Mouse (Mus musculus) common myeloid progenitor, adult 5-6 weeks (primary cell): ENCODE data around the gene Prpf6. TPM values are rescaled to one million over a fixed set of nuclear protein-coding genes. Genes with fewer than 3 reads are reported as not detected.

ENCODE experiments used
- total RNA-seq: library from RNA; stranded (forward); fragments of 200-1000, 187-1606 nt; gene quantifications from 2 replicates; pipeline ENCODE4 v1.2.3, GENCODE M21; 2017

The Prpf6 gene
- total RNA-seq, 1 experiment from 2014 or later = 94.9 TPM

Other genes starting within 250 kb of the Prpf6 start
- gene Zgpat, start 226.9 kb upstream of the Prpf6 start, total RNA-seq = 34.4 and 38.0 TPM in 2 replicates
- 39.3 and 82.5 TPM in 2 replicates for gene Arfrp1, start 226.5 kb upstream of the Prpf6 start, total RNA-seq
- 9.2 and 30.3 TPM in 2 replicates for gene Lime1, start 211.8 kb upstream of the Prpf6 start, total RNA-seq
- gene Zbtb46, start 132.4 kb upstream of the Prpf6 start, total RNA-seq = 7.5 and 8.9 TPM in 2 replicates
- not detected in 2 replicates for gene Abhd16b, start 98.7 kb upstream of the Prpf6 start, total RNA-seq
- gene Tpd52l2, start 94.7 kb upstream of the Prpf6 start, total RNA-seq = 148 and 155 TPM in 2 replicates
- 30.1 and 31.7 TPM in 2 replicates for gene Dnajc5, start 71.4 kb upstream of the Prpf6 start, total RNA-seq
- gene Uckl1, start 7.0 kb upstream of the Prpf6 start, total RNA-seq = 50.7 and 75.4 TPM in 2 replicates
- 16.3 and 26.4 TPM in 2 replicates for gene Zfp512b, start 935 bp downstream of the Prpf6 start, total RNA-seq
- 0.87 and 1.8 TPM in 2 replicates for gene Samd10, start 7.3 kb downstream of the Prpf6 start, total RNA-seq
- not detected in 2 replicates for gene Gm29797, start 65.2 kb downstream of the Prpf6 start, total RNA-seq
- gene Sox18, start 79.8 kb downstream of the Prpf6 start, total RNA-seq = not detected in 2 replicates
- gene Tcea2, start 88.4 kb downstream of the Prpf6 start, total RNA-seq = 3.3 and 9.6 TPM in 2 replicates
- gene Rgs19, start 102.1 kb downstream of the Prpf6 start, total RNA-seq = 67.5 and 113 TPM in 2 replicates
- not detected in 2 replicates for gene Lkaaear1, start 106.6 kb downstream of the Prpf6 start, total RNA-seq
- not detected in 2 replicates for gene Oprl1, start 123.1 kb downstream of the Prpf6 start, total RNA-seq
- not detected in 2 replicates for gene Myt1, start 171.5 kb downstream of the Prpf6 start, total RNA-seq
- 28.0 and 35.9 TPM in 2 replicates for gene Pcmtd2, start 246.0 kb downstream of the Prpf6 start, total RNA-seq